Mouse (Mus musculus) thymus, adult 2 months (tissue): ENCODE measurements at regions not wholly inside any gene's neighbourhood (a gene's known extent, or its start where the extent isn't known, plus 50 kb on each side); places are given as distances from the start of the nearest gene placed in this dataset.

Experiments used
- CTCF ChIP-seq: fragments of 200-500 bp; IDR thresholded peaks from 2 replicates; pipeline ENCODE4 v1.5.1; 2012; ENCODE audit warnings: mild to moderate bottlenecking, control low read depth, low read length, moderate library complexity, borderline replicate concordance; ENCODE audit not compliant: control insufficient read depth, poor library complexity, insufficient read depth; ENCODE audit errors: extremely low read depth
- POLR2A ChIP-seq: fragments of 200-500 bp; IDR thresholded peaks from 2 replicates; pipeline ENCODE4 v1.6.1; 2012; ENCODE audit warnings: mild to moderate bottlenecking, low read length, control low read depth, moderate library complexity; ENCODE audit not compliant: control insufficient read depth, poor library complexity, insufficient read depth; ENCODE audit errors: extremely low read depth

DNA sequence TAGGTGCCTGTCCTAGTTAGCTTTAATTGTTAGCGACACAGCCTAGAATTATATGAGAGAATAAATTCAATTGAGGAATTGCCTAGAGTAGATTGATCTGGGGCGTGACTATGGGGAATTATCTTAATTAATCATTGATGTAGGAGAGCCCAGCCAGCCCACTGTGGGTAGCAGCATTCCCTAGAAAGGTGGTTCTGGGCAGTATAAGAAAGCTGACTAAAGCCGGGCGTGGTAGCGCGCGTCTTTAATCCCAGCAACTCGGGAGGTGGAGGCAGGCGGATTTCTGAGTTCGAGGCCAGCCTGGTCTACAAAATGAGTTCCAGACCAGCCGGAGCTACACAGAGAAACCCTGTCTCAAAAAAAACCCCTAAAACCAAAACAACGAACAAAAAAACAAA is 156.8 kb upstream of the Zfp618 start:
- no peak for TF ChIP-seq CTCF
- no peak for TF ChIP-seq POLR2A
